Mouse (Mus musculus) heart, adult 2 months (tissue): ENCODE measurements around the gene 4931428L18Rik.

Experiments
- CTCF ChIP-seq: fragments of 200-600 bp; IDR thresholded peaks from 2 replicates; pipeline ENCODE4 v1.8.1; 2022; ENCODE audit warnings: antibody characterized with exemption, mild to moderate bottlenecking, moderate library complexity
- EP300 ChIP-seq: fragments of 200-500 bp; IDR thresholded peaks from 2 replicates; pipeline ENCODE4 v1.6.1; 2011; ENCODE audit warnings: low read depth, low read length, control low read depth; ENCODE audit not compliant: insufficient read depth
- POLR2A ChIP-seq: fragments of 200-500 bp; IDR thresholded peaks from 2 replicates; pipeline ENCODE4 v1.6.1; 2011; ENCODE audit warnings: mild to moderate bottlenecking, low read depth, low read length, control low read depth; ENCODE audit not compliant: insufficient read depth

DNA sequence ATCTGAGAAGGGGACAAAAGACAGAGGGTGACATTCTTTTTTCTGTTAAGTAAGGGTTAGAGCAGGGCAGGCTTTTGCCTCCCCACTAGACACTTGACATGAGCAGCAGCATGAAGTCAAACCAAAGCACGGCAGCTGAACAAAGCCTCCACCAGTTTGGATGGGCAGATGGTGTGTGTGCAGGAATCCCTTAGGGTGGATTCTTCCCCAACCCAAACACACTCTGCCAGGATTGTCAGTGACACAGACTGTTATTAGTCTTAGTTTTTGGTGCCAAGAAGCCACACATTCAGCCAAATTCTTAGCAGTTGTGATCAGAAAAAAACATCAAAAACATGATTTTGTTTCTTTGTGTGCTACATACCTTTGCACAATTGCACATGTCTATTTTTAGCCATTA lies 44.2 kb downstream of the 4931428L18Rik start:
- TF ChIP-seq CTCF = no peak
- TF ChIP-seq EP300 = no peak
- no peak for TF ChIP-seq POLR2A
